Mouse (Mus musculus) ES-E14 (cell line): ENCODE data around the gene Rab8a. TPM values are rescaled to one million over a fixed set of nuclear protein-coding genes. Genes with fewer than 3 reads are reported as not detected.

Experiments
- DNase-seq: peaks from one replicate; pipeline ENCODE4 v3.0.0-alpha.2; 2013; ENCODE audit warnings: low read depth, low spot score
- H3K27ac ChIP-seq: 2 replicates; pipeline ENCODE4 v1.5.1; 2012; ENCODE audit warnings: low read depth, mild to moderate bottlenecking, low read length, moderate library complexity, mixed read lengths; ENCODE audit not compliant: poor library complexity, insufficient read depth, severe bottlenecking
- H3K36me3 ChIP-seq: 2 replicates; pipeline ENCODE4 v1.6.1; 2012; ENCODE audit warnings: mild to moderate bottlenecking, low read length, moderate library complexity, mixed read lengths; ENCODE audit not compliant: control insufficient read depth, poor library complexity, insufficient read depth, severe bottlenecking
- H3K4me1 ChIP-seq, 2 experiments: fragments of 150-350 bp in 1 of 2; sonication (generic) in 1 of 2; 2 replicates each; pipeline ENCODE4 v1.6.1; 2012; ENCODE audit warnings: low read length in 2 of 2, mild to moderate bottlenecking in 1 of 2, mixed read lengths in 1 of 2; ENCODE audit not compliant: control insufficient read depth in 2 of 2, insufficient read depth in 2 of 2, poor library complexity in 1 of 2
- H3K4me3 ChIP-seq, 2 experiments: fragments of 150-350 bp in 1 of 2; sonication (generic) in 1 of 2; 2 replicates each; pipeline ENCODE4 v1.5.1; 2012; ENCODE audit warnings: low read length in 2 of 2, low read depth in 1 of 2, mild to moderate bottlenecking in 1 of 2, mixed read lengths in 1 of 2; ENCODE audit not compliant: insufficient read depth in 1 of 2, poor library complexity in 1 of 2, severe bottlenecking in 1 of 2
- H3K9ac ChIP-seq: 2 replicates; pipeline ENCODE4 v1.6.1; 2012; ENCODE audit warnings: low read depth, mild to moderate bottlenecking, low read length, mixed read lengths; ENCODE audit not compliant: poor library complexity, insufficient read depth, severe bottlenecking
- H3K9me3 ChIP-seq: fragments of 150-350 bp; sonication (generic); 2 replicates; pipeline ENCODE4 v1.6.1; 2012; ENCODE audit warnings: low read depth, mild to moderate bottlenecking, low read length; ENCODE audit not compliant: control insufficient read depth, insufficient read depth
- CHD2 ChIP-seq: IDR thresholded peaks from 2 replicates; pipeline ENCODE4 v1.6.1; 2014; ENCODE audit warnings: mild to moderate bottlenecking, low read depth, low read length, inconsistent platforms
- HCFC1 ChIP-seq: IDR thresholded peaks from 2 replicates; pipeline ENCODE4 v1.6.1; 2012; ENCODE audit warnings: low read length, inconsistent platforms, borderline replicate concordance; ENCODE audit not compliant: insufficient read depth
- MAFK ChIP-seq: IDR thresholded peaks from 2 replicates; pipeline ENCODE4 v1.6.1; 2014; ENCODE audit warnings: mild to moderate bottlenecking, low read depth, low read length, inconsistent platforms; ENCODE audit not compliant: insufficient read depth
- ZC3H11A ChIP-seq: IDR thresholded peaks from 2 replicates; pipeline ENCODE4 v1.6.1; 2012; ENCODE audit warnings: low read depth, mild to moderate bottlenecking, inconsistent platforms, low read length, borderline replicate concordance
- ZNF384 ChIP-seq: IDR thresholded peaks from 2 replicates; pipeline ENCODE4 v1.6.1; 2012; ENCODE audit warnings: low read depth, low read length, inconsistent platforms
- in situ Hi-C, 2 experiments: fragments of 600-800 bp; cut with MboI; formaldehyde crosslinking; loops; one replicate each; pipeline ENCODE4 v1.15.1; 2025; ENCODE audit warnings: low sequenced_read_pairs in 2 of 2, inconsistent platforms in 1 of 2; ENCODE audit not compliant: unreplicated experiment in 2 of 2
- total RNA-seq: library from RNA; depleted of rRNA; stranded (reverse); fragments of 300-350 nt; gene quantifications from 2 replicates; pipeline ENCODE4 v1.2.3, GENCODE M21; 2012; rRNA removed

The Rab8a gene
- total RNA-seq, 1 experiment: 73.2 TPM

- Histone ChIP-seq H3K27ac (no peak overlapping the region), H3K4me1 (peaks cover 0 to 6% of the 10 kb centered on the region in 2 experiments; a peak in 2 of 4 replicates), H3K4me3 (no peak overlapping the region), H3K9ac (no peak overlapping the region), H3K36me3 (peaks cover 9% of the 10 kb centered on the region; the same call in 1 of the 2 replicates), H3K9me3 (no peaks in the 10 kb centered on the region)
- in situ Hi-C loops: no loop called here
- DNase-seq: no peak
- TF ChIP-seq MAFK (no peak), ZNF384 (no peak), CHD2 (no peak), HCFC1 (no peak), ZC3H11A (no peak)
These were observed 61.7 kb downstream of the Rab8a start for GRCm38 (mm10) chr8:72222656-72223055.

Other genes with a start within 250 kb of the Rab8a start
- gene Zfp961, start 210.2 kb upstream of the Rab8a start, total RNA-seq: 50.8 and 79.0 TPM in 2 replicates
- gene Cyp4f18, start 151.6 kb upstream of the Rab8a start, total RNA-seq: 0.18 and 0.32 TPM in 2 replicates
- not detected in 2 replicates for gene Olfr372, start 120.0 kb upstream of the Rab8a start, total RNA-seq
- 0.13 TPM in 1 of 2 replicates, not detected in the other for gene Olfr373, start 78.0 kb upstream of the Rab8a start, total RNA-seq
- 0.48 and 0.54 TPM in 2 replicates for gene Olfr374, start 54.2 kb upstream of the Rab8a start, total RNA-seq
- 72.9 and 146 TPM in 2 replicates for gene Tpm4, start 26.2 kb upstream of the Rab8a start, total RNA-seq
- 0.42 and 0.45 TPM in 2 replicates for gene Hsh2d, start 28.4 kb downstream of the Rab8a start, total RNA-seq
- gene Cib3, start 51.6 kb downstream of the Rab8a start, total RNA-seq: 0.31 and 0.37 TPM in 2 replicates
- not detected in 2 replicates for gene Gm11034, start 52.4 kb downstream of the Rab8a start, total RNA-seq
- gene Fam32a, start 58.5 kb downstream of the Rab8a start, total RNA-seq: 28.2 and 41.6 TPM in 2 replicates
- 15.9 and 21.2 TPM in 2 replicates for gene Ap1m1, start 78.8 kb downstream of the Rab8a start, total RNA-seq
- 13.0 and 21.2 TPM in 2 replicates for gene Gm10282, start 144.1 kb downstream of the Rab8a start, total RNA-seq
- gene Klf2, start 157.8 kb downstream of the Rab8a start, total RNA-seq: 55.0 and 58.5 TPM in 2 replicates